Comparison of ENCODE assay signal across 10 mouse cellular contexts in genomic region chr15:27796868-27797222, GRCm38 (mm10).
DNase-seq lines count a peak whose midpoint lies in the region; ATAC-seq and TF ChIP-seq lines count a peak whose summit lies in the region.
"Had no signal": no experiment of that assay in that cellular context is flagged by ENCODE, and none has a peak within 500 bp of the region (broad histone marks: within the 10 kb centered on the region; RNA-seq: fewer than 3 reads in every experiment).

No protein-coding gene starts in this region.

- 63% methylated on average over 7 of the region's 7 CpGs for WGBS in embryonic facial prominence, embryonic 13.5 days
- WGBS in hindbrain, embryonic 11.5 days = 77% methylated on average over 7 of the region's 7 CpGs
- 79% methylated on average over 7 of the region's 7 CpGs for WGBS in midbrain, embryonic 14.5 days

- no peak for ATAC-seq in embryonic facial prominence, embryonic 13.5 days (ENCODE audit: insufficient number of reproducible peaks, insufficient read depth, low FRiP score, low TSS enrichment, low read depth)
- no peak for ATAC-seq in hindbrain, embryonic 11.5 days (ENCODE audit: low FRiP score)
- no peak for ATAC-seq in midbrain, embryonic 14.5 days (ENCODE audit: low FRiP score, low TSS enrichment)

- no peak for TF ChIP-seq CTCF in layer of hippocampus, adult 2 months (conservative IDR thresholded peaks at IDR 0.05)

- peak overlapping the region; percentile 88 for H3K27ac ChIP-seq in layer of hippocampus, adult 2 months
- H3K27ac ChIP-seq in embryonic facial prominence, embryonic 13.5 days = peak overlapping the region; percentile 90
- peak overlapping the region; percentile 43; the same call in 1 of the 2 replicates for H3K27ac ChIP-seq in hindbrain, embryonic 11.5 days (ENCODE audit: low read depth, low read length)
- peak overlapping the region; percentile 82 for H3K27ac ChIP-seq in midbrain, embryonic 14.5 days (replicated peaks; ENCODE audit: low read depth, low read length)

- no peak overlapping the region for H3K4me2 ChIP-seq in embryonic facial prominence, embryonic 13.5 days
- no peak overlapping the region for H3K4me2 ChIP-seq in hindbrain, embryonic 11.5 days (replicated peaks; ENCODE audit: low read depth, low read length)
- no peak overlapping the region for H3K4me2 ChIP-seq in midbrain, embryonic 14.5 days (ENCODE audit: low read length)

- no peaks in the 10 kb centered on the region for H3K9me3 ChIP-seq in embryonic facial prominence, embryonic 13.5 days
- H3K9me3 ChIP-seq in hindbrain, embryonic 11.5 days (ENCODE audit: control insufficient read depth, low read length) = no peaks in the 10 kb centered on the region
- H3K9me3 ChIP-seq in midbrain, embryonic 14.5 days (ENCODE audit: control insufficient read depth, low read length) = no peaks in the 10 kb centered on the region

- H3K36me3 ChIP-seq in embryonic facial prominence, embryonic 13.5 days = peaks cover 21% of the 10 kb centered on the region
- no peaks in the 10 kb centered on the region for H3K36me3 ChIP-seq in hindbrain, embryonic 11.5 days (ENCODE audit: control insufficient read depth, insufficient read depth, low read length)
- H3K36me3 ChIP-seq in midbrain, embryonic 14.5 days (ENCODE audit: control insufficient read depth, insufficient read depth, low read length) = peaks cover 36% of the 10 kb centered on the region
- H3K36me3 ChIP-seq: G1E had no signal

- DNase-seq in layer of hippocampus, adult 2 months (ENCODE audit: low spot score in 2 of 2) = no peak
- no peak for DNase-seq in layer of hippocampus, adult 18-20 months (ENCODE audit: low spot score in 2 of 2)
- DNase-seq in hindbrain, embryonic 11.5 days (ENCODE audit: low spot score) = no peak
- DNase-seq in midbrain, embryonic 14.5 days = no peak
- no peak for DNase-seq in right cerebral cortex, adult 2 months (ENCODE audit: low spot score in 2 of 2)
- no peak for DNase-seq in thymus, postnatal 0 days (ENCODE audit: low spot score)
- DNase-seq in Muller cell, postnatal 12 days (ENCODE audit: inconsistent ontology term) = no peak
- DNase-seq: kidney, postnatal 4 days had no signal

- no peak overlapping the region for H3K4me3 ChIP-seq in layer of hippocampus, adult 2 months
- no peak overlapping the region for H3K4me3 ChIP-seq in embryonic facial prominence, embryonic 13.5 days
- H3K4me3 ChIP-seq in hindbrain, embryonic 11.5 days (ENCODE audit: low read depth, low read length) = no peak overlapping the region
- H3K4me3 ChIP-seq in midbrain, embryonic 14.5 days (replicated peaks; ENCODE audit: low read depth, low read length) = no peak overlapping the region

- H3K9ac ChIP-seq in embryonic facial prominence, embryonic 13.5 days = no peak overlapping the region
- no peak overlapping the region for H3K9ac ChIP-seq in hindbrain, embryonic 11.5 days (ENCODE audit: low read depth, low read length)
- no peak overlapping the region for H3K9ac ChIP-seq in midbrain, embryonic 14.5 days (replicated peaks; ENCODE audit: low read length)

- no peaks in the 10 kb centered on the region for H3K27me3 ChIP-seq in embryonic facial prominence, embryonic 13.5 days
- no peaks in the 10 kb centered on the region for H3K27me3 ChIP-seq in hindbrain, embryonic 11.5 days (ENCODE audit: control insufficient read depth, insufficient read depth, low read length)
- H3K27me3 ChIP-seq in midbrain, embryonic 14.5 days (ENCODE audit: control insufficient read depth, insufficient read depth, low read length) = no peaks in the 10 kb centered on the region

- peaks cover 89% of the 10 kb centered on the region for H3K4me1 ChIP-seq in embryonic facial prominence, embryonic 13.5 days
- H3K4me1 ChIP-seq in hindbrain, embryonic 11.5 days (replicated peaks; ENCODE audit: control insufficient read depth, insufficient read depth, low read length) = no peaks in the 10 kb centered on the region
- peaks cover 22% of the 10 kb centered on the region for H3K4me1 ChIP-seq in midbrain, embryonic 14.5 days (ENCODE audit: control insufficient read depth, insufficient read depth, low read length)
